Mouse (Mus musculus) CH12.LX (cell line): ENCODE data around the gene Adad2.

Experiments used
- CHD2 ChIP-seq: IDR thresholded peaks from 2 replicates; pipeline ENCODE4 v1.6.1; 2011; ENCODE audit warnings: low read length, improper control_type of control experiment
- MAFK ChIP-seq: IDR thresholded peaks from 2 replicates; pipeline ENCODE4 v1.6.1; 2011; ENCODE audit warnings: low read length, improper control_type of control experiment; ENCODE audit not compliant: insufficient replicate concordance
- RAD21 ChIP-seq: IDR thresholded peaks from 2 replicates; pipeline ENCODE4 v1.6.1; 2011; ENCODE audit warnings: low read depth, mild to moderate bottlenecking, low read length, improper control_type of control experiment, moderate library complexity

GRCm38 (mm10) chr8:119623744-119624143 lies 11.2 kb downstream of the Adad2 start:
- TF ChIP-seq CHD2, result no peak
- TF ChIP-seq MAFK, result no peak
- TF ChIP-seq RAD21, result no peak
